8 mouse cellular contexts compared by ENCODE assay signal in the genomic region with DNA sequence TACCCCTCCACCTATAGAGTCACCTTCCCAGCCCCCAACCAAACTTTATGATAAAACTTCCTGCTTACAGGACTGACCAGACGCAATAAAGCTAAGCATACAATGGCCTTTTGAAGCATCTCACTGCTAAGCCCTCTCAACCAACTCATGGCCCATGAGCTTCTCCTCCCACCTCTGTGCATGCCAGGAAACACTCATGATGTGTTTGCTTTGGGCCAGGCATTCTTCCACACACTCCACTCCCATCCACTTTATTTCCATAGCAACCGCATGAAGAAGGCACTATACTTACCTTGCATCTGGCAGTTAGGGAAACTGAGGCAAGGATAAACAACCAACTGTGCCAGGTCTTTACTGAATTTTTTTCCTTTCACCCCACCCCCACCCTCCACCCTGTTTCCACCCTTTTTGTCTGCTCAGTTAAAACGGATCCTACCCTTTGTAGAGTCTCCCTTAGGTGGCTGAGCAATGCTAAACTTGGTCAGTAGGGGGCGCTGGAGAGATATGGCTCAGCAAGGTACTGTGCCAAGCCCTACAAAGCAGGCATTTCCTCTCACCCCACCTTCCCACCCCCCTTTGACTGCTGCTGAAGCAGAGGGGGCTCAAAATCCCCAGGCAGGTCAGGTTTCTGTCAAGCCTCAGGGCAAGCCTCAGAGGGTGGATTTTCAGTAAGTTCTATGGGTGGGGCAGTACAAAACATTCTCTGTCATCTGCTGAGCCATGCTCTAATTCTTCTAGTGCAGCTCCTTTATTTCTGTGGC. TPM values are rescaled to one million over a fixed set of nuclear protein-coding genes. Genes with fewer than 3 reads are reported as not detected.
DNase-seq lines count a peak whose midpoint lies in the region; ATAC-seq and TF ChIP-seq lines count a peak whose summit lies in the region.

No protein-coding gene starts in this region.

- no peak overlapping the region for H3K9ac ChIP-seq in forebrain, embryonic 14.5 days (ENCODE audit: low read length)
- no peak overlapping the region for H3K9ac ChIP-seq in stomach, postnatal 0 days (ENCODE audit: low read length)

- H3K4me1 ChIP-seq in forebrain, embryonic 14.5 days (ENCODE audit: control insufficient read depth, insufficient read depth, low read length) = no peaks in the 10 kb centered on the region
- no peaks in the 10 kb centered on the region for H3K4me1 ChIP-seq in stomach, postnatal 0 days (replicated peaks; ENCODE audit: control insufficient read depth, insufficient read depth)

- no peak overlapping the region for H3K4me3 ChIP-seq in forebrain, embryonic 14.5 days (ENCODE audit: low read depth, low read length)
- H3K4me3 ChIP-seq in stomach, postnatal 0 days (ENCODE audit: low read depth, low read length) = no peak overlapping the region

- DNase-seq in CD4-positive, CD25-positive, alpha-beta regulatory T cell, adult 2 months (ENCODE audit: low read depth, low spot score) = peak; percentile 33
- peak; percentile 68 for DNase-seq in brain, adult 2 months (ENCODE audit: low read depth, low spot score)
- DNase-seq in forebrain, embryonic 14.5 days (ENCODE audit: low spot score) = peak; percentile 72
- peak; percentile 4 for DNase-seq in induced T-regulatory cell, adult 2 months (ENCODE audit: low read depth)
- peak; percentile 50 to 71 for DNase-seq in left cerebral cortex, postnatal 14 days (ENCODE audit: low spot score in 2 of 2)
- DNase-seq in mesoderm, embryonic 11.5 days (ENCODE audit: low read depth, low spot score) = peak; percentile 77
- peak; percentile 74 for DNase-seq in stomach, postnatal 0 days (ENCODE audit: low spot score)

- no peak for TF ChIP-seq EP300 in stomach, postnatal 0 days (optimal IDR thresholded peaks at IDR 0.05)

- WGBS in forebrain, embryonic 14.5 days = 46% methylated on average over 4 of the region's 4 CpGs
- 38% methylated on average over 4 of the region's 4 CpGs for WGBS in stomach, postnatal 0 days

- no peaks in the 10 kb centered on the region for H3K9me3 ChIP-seq in forebrain, embryonic 14.5 days (replicated peaks; ENCODE audit: control insufficient read depth, low read length)
- no peaks in the 10 kb centered on the region for H3K9me3 ChIP-seq in stomach, postnatal 0 days (ENCODE audit: control insufficient read depth, low read length)

- intact Hi-C loops in left cerebral cortex, postnatal 14 days (cut with DNase I) = no loop called here

- no peak overlapping the region for H3K4me2 ChIP-seq in forebrain, embryonic 14.5 days (ENCODE audit: low read length)
- no peak overlapping the region for H3K4me2 ChIP-seq in stomach, postnatal 0 days (replicated peaks; ENCODE audit: low read depth)

- no peaks in the 10 kb centered on the region for H3K27me3 ChIP-seq in forebrain, embryonic 14.5 days (replicated peaks; ENCODE audit: control insufficient read depth, insufficient read depth, low read length)
- no peaks in the 10 kb centered on the region for H3K27me3 ChIP-seq in stomach, postnatal 0 days (ENCODE audit: control insufficient read depth, insufficient read depth, low read length)

- no peaks in the 10 kb centered on the region for H3K36me3 ChIP-seq in forebrain, embryonic 14.5 days (ENCODE audit: control insufficient read depth, insufficient read depth, low read length)
- H3K36me3 ChIP-seq in stomach, postnatal 0 days (ENCODE audit: control insufficient read depth, insufficient read depth, low read length) = no peaks in the 10 kb centered on the region

- TF ChIP-seq CTCF in stomach, postnatal 0 days (IDR thresholded peaks at IDR 0.05; ENCODE audit: low read depth) = peak; percentile 83

- H3K27ac ChIP-seq in forebrain, embryonic 14.5 days (ENCODE audit: low read depth, low read length) = no peak overlapping the region
- no peak overlapping the region for H3K27ac ChIP-seq in stomach, postnatal 0 days (replicated peaks)

- no peak for ATAC-seq in CD4-positive, CD25-positive, alpha-beta regulatory T cell, adult 4 months
- peak; percentile 54 for ATAC-seq in forebrain, embryonic 14.5 days
- ATAC-seq in stomach, postnatal 0 days (ENCODE audit: low FRiP score, low TSS enrichment) = peak; percentile 73

RNA-seq across cellular contexts. Expression of a gene that starts 31.4 kb away (rescaled TPM):
- 1 to 10 TPM; 1.2 to 2.2 TPM for polyA plus RNA-seq in CD4-positive, CD25-positive, alpha-beta regulatory T cell, adult 4 months (2017; shearing (Covaris generic))
- polyA plus RNA-seq in forebrain, embryonic 14.5 days (2014; fragmentation: Nextera tagmentation; extraction: Ambion mirVana) = 1.9 and 4.8 TPM in 2 replicates
- 1 to 10 TPM; 6.5 to 8.0 TPM for total RNA-seq in left cerebral cortex, postnatal 14 days (2021)
- polyA plus RNA-seq in stomach, postnatal 0 days (2015; fragmentation: Nextera tagmentation; extraction: Ambion mirVana) = 0.57 and 1.0 TPM in 2 replicates

Comparison
In these comparisons a context has a peak if more than half of its experiments do, and no peak if none do; other contexts are left out.
1. DNase-seq: peak in every context shown above with its lines; median percentile 77 in mesoderm, embryonic 11.5 days; 74 in stomach, postnatal 0 days; 72 in forebrain, embryonic 14.5 days; 68 in brain, adult 2 months; 60 in left cerebral cortex, postnatal 14 days; 33 in CD4-positive, CD25-positive, alpha-beta regulatory T cell, adult 2 months; 4 in induced T-regulatory cell, adult 2 months.